Mouse (Mus musculus) CD8-positive naive resting alpha-beta T cell, adult 2 months (primary cell): ENCODE measurements at regions not wholly inside any gene's neighbourhood (a gene's known extent, or its start where the extent isn't known, plus 50 kb on each side); places are given as distances from the start of the nearest gene placed in this dataset.

Source experiments
- DNase-seq, 2 experiments: peaks; one replicate each; pipeline ENCODE4 v3.0.0; 2022; ENCODE audit warnings: low read depth in 2 of 2, low spot score in 2 of 2

DNA sequence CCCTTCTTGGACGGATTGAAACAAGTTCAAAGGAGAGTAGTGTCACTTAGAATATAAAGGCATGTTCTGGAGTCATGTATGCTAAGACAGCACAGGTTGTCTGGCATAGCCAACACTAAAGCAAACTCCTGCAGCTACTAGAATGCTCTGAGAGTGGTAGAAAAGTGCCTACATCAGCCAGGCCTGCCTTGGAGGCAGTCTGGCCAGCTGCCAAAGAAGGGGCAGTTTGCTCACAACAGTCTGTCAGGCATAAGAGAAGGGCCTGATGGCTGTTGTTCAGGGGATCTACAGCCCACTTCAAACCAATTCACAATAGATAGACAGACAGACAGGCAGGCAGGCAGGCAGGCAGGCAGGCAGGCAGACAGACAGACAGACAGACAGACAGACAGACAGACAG lies 136.5 kb upstream of the Dap start:
- no peak for DNase-seq

- no peak for DNase-seq
Measured at GRCm38 (mm10) chr15:31091916-31092570, 132.1 kb upstream of the Dap start.

DNA sequence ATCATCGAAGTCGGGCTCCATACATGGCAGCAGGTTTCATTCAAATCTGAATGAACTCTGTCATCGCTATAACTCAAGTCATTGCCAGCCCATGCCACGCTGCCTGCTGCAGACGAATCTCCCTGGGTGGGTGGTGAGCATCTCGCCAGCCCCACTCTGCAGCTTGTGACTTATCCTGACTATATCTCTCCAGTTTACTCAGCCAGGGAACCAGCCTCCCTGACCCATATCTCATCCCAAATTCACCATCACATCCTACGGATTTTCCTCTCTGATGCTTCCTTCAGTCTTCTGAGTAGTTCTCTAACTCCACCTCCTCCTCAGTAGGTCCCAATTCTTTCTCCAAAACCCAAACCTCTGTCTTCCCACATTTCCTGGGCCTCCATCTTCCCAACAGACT lies 127.9 kb upstream of the Dap start:
- no peak for DNase-seq

- no peak for DNase-seq
Measured at GRCm38 (mm10) chr15:31097301-31097700, 126.8 kb upstream of the Dap start.

DNA sequence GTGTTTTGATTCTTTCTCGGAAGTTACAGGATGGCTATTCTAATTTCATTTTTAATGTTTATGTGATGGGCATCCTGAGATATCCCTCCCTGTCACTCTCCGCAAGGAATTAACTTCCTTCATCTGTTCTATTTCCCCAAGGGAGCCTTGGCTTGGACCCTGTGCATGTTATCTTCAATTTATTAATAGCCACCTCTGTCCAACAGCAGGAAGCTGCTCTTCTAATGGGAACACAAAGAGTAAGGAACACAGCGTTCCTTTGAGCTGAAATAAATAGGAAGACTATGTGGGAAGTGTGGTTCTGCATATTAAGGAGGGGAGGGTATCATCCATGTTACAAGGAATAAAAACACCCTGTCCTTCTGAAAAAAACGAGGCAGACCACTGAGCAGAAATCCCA lies 119.4 kb upstream of the Dap start:
- DNase-seq = no peak

- no peak for DNase-seq
Measured at GRCm38 (mm10) chr15:31106907-31107306, 117.2 kb upstream of the Dap start.

DNA sequence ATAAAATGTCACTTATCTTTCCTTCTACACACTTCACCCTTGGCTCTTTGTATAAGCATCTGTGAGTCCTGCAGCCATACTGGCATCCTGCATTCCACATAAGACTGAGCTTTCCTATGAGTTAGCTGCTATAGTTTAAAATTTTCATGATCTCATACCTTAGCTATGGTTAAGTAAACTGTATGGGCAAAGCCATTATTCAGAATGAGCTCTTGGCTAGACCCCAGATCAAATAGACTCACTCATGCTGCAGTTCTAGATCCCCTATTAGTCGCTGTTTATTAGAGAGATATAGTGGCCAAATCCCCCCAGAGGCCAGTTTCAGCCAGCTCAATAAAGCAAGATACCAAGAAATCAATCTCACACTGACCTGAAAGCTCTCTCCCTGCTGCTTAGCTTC lies 110.9 kb upstream of the Dap start:
- no peak for DNase-seq

- no peak for DNase-seq
Measured at GRCm38 (mm10) chr15:31117338-31117737, 106.8 kb upstream of the Dap start.

GRCm38 (mm10) chr15:31120147-31120546 lies 104.0 kb upstream of the Dap start:
- DNase-seq = no peak

DNA sequence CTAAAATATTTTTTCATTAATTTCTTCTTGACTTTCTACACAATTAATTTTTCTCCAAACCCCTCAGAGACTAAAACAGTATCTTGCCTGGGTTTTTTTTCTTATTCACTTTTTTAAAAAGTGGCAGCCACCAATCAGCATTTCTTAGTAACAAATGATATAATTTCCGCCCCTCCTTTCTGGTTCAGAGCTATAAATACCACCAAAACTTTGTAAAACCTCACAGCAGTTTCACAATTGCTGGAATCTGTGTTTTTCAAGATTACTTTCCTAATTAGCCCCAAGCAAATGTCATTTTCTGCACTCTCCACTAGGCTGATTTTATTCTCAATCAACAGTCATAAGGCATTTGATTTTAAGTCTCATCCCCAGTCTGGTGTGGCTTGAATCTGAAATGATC lies 98.3 kb upstream of the Dap start:
- DNase-seq = no peak

DNA sequence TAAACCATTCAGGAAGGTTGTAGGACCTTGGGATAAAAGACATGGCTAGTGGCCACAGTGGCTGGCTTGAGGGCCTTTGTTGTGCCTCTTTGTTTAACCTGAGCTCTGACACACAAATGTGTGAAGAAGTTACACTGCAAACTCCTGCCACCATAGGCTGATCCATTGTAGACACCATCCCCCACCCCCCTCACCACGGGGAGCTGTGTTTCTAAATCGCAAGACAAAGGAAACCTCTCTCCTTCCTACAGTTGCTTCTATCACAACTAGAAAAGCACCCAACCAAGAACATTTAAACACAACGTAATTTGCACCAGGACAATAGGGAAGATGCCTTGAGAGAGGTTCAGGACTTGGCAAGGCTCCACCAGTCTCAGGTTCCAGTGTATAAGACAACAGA lies 97.1 kb upstream of the Dap start:
- no peak for DNase-seq

DNA sequence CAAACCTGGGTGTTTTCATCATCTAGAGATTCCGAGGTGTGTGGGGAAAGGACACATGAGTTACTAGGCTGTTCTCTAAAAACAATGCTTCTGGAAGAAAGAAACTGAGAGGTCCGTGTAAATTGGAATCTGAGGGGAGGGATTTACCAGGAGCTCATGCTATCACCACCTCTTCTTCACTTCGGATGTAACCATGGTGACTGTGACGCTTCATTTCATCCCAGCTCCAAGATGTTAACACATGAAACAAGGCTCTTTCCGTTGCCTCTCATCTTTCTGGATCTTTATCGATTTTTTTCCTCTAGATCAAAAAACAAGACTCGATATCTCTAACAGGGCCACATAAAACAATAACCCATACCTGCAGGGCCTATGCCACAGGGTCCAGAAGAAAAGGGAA lies 89.2 kb upstream of the Dap start:
- no peak for DNase-seq

DNA sequence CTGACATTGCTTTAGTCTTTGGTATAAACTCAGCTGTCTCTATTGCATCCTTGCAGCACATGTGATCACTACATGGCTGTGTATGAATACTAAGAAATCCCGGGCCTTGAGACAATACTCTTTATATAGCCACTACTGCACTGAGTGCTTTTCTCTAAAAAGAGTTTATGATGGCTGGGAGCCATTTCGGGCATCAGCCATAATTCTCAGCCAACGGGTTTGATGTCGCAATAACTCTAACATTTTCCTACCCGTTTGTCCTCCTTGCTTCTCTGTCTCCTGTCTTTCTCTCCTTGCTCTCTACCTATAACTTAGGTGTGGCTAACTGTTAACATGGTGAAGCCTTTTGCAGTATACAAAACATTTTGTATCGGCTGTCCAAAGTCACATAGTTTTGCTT lies 85.5 kb upstream of the Dap start:
- no peak for DNase-seq

- no peak for DNase-seq
Measured at GRCm38 (mm10) chr15:31141750-31142149, 82.4 kb upstream of the Dap start.

GRCm38 (mm10) chr15:31148251-31149145 lies 75.6 kb upstream of the Dap start:
- no peak for DNase-seq

DNA sequence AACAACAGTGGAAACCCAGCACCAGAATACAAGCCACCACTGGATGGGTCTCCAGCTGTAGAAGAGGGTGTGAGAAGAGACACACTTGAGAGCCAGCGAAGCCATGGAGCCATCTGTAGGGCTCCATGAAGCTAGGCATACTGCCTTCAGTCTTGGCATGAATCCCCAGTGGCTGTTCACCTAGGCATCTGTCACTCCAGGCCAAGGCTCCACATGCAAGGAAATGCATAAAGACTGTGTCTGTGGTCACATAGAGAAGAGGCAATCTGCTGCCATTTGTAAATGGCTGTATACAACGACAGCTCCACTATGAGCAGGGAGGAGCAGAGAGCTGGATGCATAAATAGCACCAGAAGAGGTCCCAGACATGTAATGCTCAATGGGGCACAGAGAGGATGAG lies 74.3 kb upstream of the Dap start:
- no peak for DNase-seq

- DNase-seq = no peak
Measured at GRCm38 (mm10) chr15:31150546-31151471, 73.3 kb upstream of the Dap start.

DNA sequence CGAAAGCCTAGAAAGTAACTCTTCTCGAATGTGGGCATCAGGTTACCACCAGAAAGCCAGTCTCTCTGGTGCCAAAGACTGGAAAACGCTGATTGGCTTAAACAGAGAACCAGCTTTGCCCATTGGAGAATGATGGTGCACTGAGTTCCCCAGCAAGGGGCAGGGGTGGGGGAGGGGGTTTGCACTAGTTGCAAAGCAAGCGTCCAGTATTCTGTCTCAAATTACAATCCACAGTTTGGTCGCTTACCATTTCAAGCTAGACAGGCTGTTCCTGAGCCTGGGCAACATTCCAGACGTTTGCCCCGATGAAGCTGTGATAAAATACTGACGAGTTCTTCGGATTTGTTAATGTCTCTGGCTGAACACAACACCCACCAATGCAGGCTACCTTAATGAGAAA lies 69.0 kb upstream of the Dap start:
- no peak for DNase-seq

GRCm38 (mm10) chr15:31166543-31167105 lies 57.5 kb upstream of the Dap start:
- peak in 1 of 2 experiments; percentile 31 for DNase-seq

GRCm38 (mm10) chr15:31167506-31167905 lies 56.6 kb upstream of the Dap start:
- no peak for DNase-seq

DNA sequence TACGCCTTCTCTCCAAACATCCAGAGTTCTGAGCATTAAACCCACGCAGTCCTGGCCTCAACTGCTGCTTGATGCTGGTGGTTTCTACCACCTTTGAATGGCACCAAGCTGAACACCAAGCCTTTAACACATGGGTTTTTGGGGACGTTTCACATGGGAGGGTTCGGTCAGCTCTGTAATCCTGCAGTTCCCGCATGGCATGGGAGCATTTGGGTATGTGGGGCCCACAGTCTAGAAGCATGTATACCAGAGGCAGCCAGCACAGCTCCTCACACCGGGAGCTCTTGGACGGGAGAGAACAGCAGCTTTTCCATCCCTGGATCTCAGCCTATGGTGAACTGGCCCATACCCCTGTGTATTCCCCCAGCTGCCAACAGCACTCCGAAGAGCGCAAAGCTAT lies 55.9 kb upstream of the Dap start:
- no peak for DNase-seq
